Comparison of ENCODE assay signal across 8 mouse cellular contexts in genomic region chr4:43398829-43399331, GRCm38 (mm10). TPM values are rescaled to one million over a fixed set of nuclear protein-coding genes. Genes with fewer than 3 reads are reported as not detected.
DNase-seq lines count a peak whose midpoint lies in the region; ATAC-seq and TF ChIP-seq lines count a peak whose summit lies in the region.

No protein-coding gene starts in this region.

- H3K27ac ChIP-seq in intestine, postnatal 0 days (ENCODE audit: low read depth, low read length), result peak overlapping the region; percentile 61

- H3K4me3 ChIP-seq in intestine, postnatal 0 days (ENCODE audit: low read depth, low read length), result no peak overlapping the region

- 47% methylated on average over 17 of the region's 17 CpGs for WGBS in intestine, postnatal 0 days

- peak; percentile 40 for ATAC-seq in intestine, postnatal 0 days

- peak overlapping the region; percentile 24 for H3K4me2 ChIP-seq in intestine, postnatal 0 days (replicated peaks; ENCODE audit: low read depth)

- peaks cover 6% of the 10 kb centered on the region for H3K4me1 ChIP-seq in intestine, postnatal 0 days (replicated peaks; ENCODE audit: control insufficient read depth, insufficient read depth, low read length)

- no peak for TF ChIP-seq CTCF in intestine, postnatal 0 days (IDR thresholded peaks at IDR 0.05; ENCODE audit: low read depth)

- H3K9me3 ChIP-seq in intestine, postnatal 0 days (ENCODE audit: control insufficient read depth), result no peaks in the 10 kb centered on the region

- H3K36me3 ChIP-seq in intestine, postnatal 0 days (ENCODE audit: control insufficient read depth, insufficient read depth), result no peaks in the 10 kb centered on the region

- peak overlapping the region; percentile 18; the same call in 1 of the 2 replicates for H3K9ac ChIP-seq in intestine, postnatal 0 days (ENCODE audit: low read depth, low read length)

- no peaks in the 10 kb centered on the region for H3K27me3 ChIP-seq in intestine, postnatal 0 days (replicated peaks; ENCODE audit: control insufficient read depth, insufficient read depth, low read length)

- DNase-seq in layer of hippocampus, adult 11-12 months (ENCODE audit: low spot score), result peak; percentile 68
- DNase-seq in layer of hippocampus, postnatal 25 days (ENCODE audit: extremely low spot score in 1 of 2, low spot score in 1 of 2), result no peak
- peak; percentile 80 for DNase-seq in brain, adult 2 months (ENCODE audit: low read depth, low spot score)
- DNase-seq in gastrocnemius, postnatal 25 days, result peak; percentile 58
- peak; percentile 8 for DNase-seq in mesoderm, embryonic 11.5 days (ENCODE audit: low read depth, low spot score)
- no peak for DNase-seq in embryo, embryonic 10 days (ENCODE audit: low spot score)
- no peak for DNase-seq in embryo, embryonic 10.5 days (ENCODE audit: low spot score)

RNA-seq across cellular contexts. Expression of gene Rusc2, which starts 17.1 kb away (rescaled TPM):
- 100 to 1,000 TPM; 122 to 123 TPM for total RNA-seq in layer of hippocampus, postnatal 25 days (2021)
- 10 to 100 TPM; 22.1 to 24.2 TPM for total RNA-seq in gastrocnemius, postnatal 25 days (2021)
- polyA plus RNA-seq in intestine, postnatal 0 days (2015; fragmentation: Nextera tagmentation; extraction: Ambion mirVana), result 11.9 and 12.1 TPM in 2 replicates

RNA-seq across cellular contexts. Expression of gene Fam166b, which starts 30.1 kb away (rescaled TPM):
- total RNA-seq in layer of hippocampus, postnatal 25 days (2021), result 1 to 10 TPM in 1 of 2 experiments, under 1 TPM in 1; 0.59 to 3.1 TPM
- not detected for total RNA-seq in gastrocnemius, postnatal 25 days (2021)
- 0.16 TPM in 1 of 2 replicates, not detected in the other for polyA plus RNA-seq in intestine, postnatal 0 days (2015; fragmentation: Nextera tagmentation; extraction: Ambion mirVana)

RNA-seq across cellular contexts. Expression of gene Tesk1, which starts 42.9 kb away (rescaled TPM):
- total RNA-seq in layer of hippocampus, postnatal 25 days (2021), result 10 to 100 TPM; 74.1 to 77.6 TPM
- total RNA-seq in gastrocnemius, postnatal 25 days (2021), result 10 to 100 TPM; 41.7 to 47.2 TPM
- polyA plus RNA-seq in intestine, postnatal 0 days (2015; fragmentation: Nextera tagmentation; extraction: Ambion mirVana), result 4.6 and 4.7 TPM in 2 replicates

RNA-seq across cellular contexts. Expression of gene Cd72, which starts 55.5 kb away (rescaled TPM):
- total RNA-seq in layer of hippocampus, postnatal 25 days (2021), result under 1 TPM in 1 of 2 experiments, not detected in 1; 0.22 TPM
- not detected for total RNA-seq in gastrocnemius, postnatal 25 days (2021)
- 3.2 and 3.7 TPM in 2 replicates for polyA plus RNA-seq in intestine, postnatal 0 days (2015; fragmentation: Nextera tagmentation; extraction: Ambion mirVana)

Comparison
In these comparisons a context has a peak if more than half of its experiments do, and no peak if none do; other contexts are left out.
1. DNase-seq: peak in layer of hippocampus, adult 11-12 months (single experiment), brain, adult 2 months (single experiment), gastrocnemius, postnatal 25 days (single experiment) and mesoderm, embryonic 11.5 days (single experiment); none in layer of hippocampus, postnatal 25 days (0 of 2), embryo, embryonic 10 days (single experiment) and embryo, embryonic 10.5 days (single experiment).
2. RNA of gene Rusc2, which starts 17.1 kb away (total RNA-seq): 122 to 123 TPM in layer of hippocampus, postnatal 25 days; 22.1 to 24.2 TPM in gastrocnemius, postnatal 25 days; every median in the first group is over 4 times any median in the second.